Mouse (Mus musculus): ENCODE data around the gene Tenm4. TPM values are rescaled to one million over a fixed set of nuclear protein-coding genes. Genes with fewer than 3 reads are reported as not detected.

Tenm4 gene
- polyA plus RNA-seq, 1 experiment, result 31.4 TPM

GRCm38 (mm10) chr7:96754175-96754574 is 583.1 kb downstream of the Tenm4 start:
- no peak for DNase-seq (ENCODE audit: extremely low spot score in 1 of 2, low spot score in 1 of 2)

- DNase-seq (ENCODE audit: extremely low spot score in 1 of 2, low spot score in 1 of 2), result no peak
Measured at GRCm38 (mm10) chr7:96755459-96756094, 584.5 kb downstream of the Tenm4 start.

GRCm38 (mm10) chr7:96756104-96756742 is 585.2 kb downstream of the Tenm4 start:
- DNase-seq (ENCODE audit: extremely low spot score in 1 of 2, low spot score in 1 of 2), result no peak

GRCm38 (mm10) chr7:96757067-96757466 is 586.0 kb downstream of the Tenm4 start:
- DNase-seq (ENCODE audit: extremely low spot score in 1 of 2, low spot score in 1 of 2), result no peak

- no peak for DNase-seq (ENCODE audit: extremely low spot score in 1 of 2, low spot score in 1 of 2)
Measured at GRCm38 (mm10) chr7:96760208-96760607, 589.2 kb downstream of the Tenm4 start.

GRCm38 (mm10) chr7:96761151-96761550 is 590.1 kb downstream of the Tenm4 start:
- DNase-seq (ENCODE audit: extremely low spot score in 1 of 2, low spot score in 1 of 2), result peak in 1 of 2 experiments; percentile 42

- DNase-seq (ENCODE audit: extremely low spot score in 1 of 2, low spot score in 1 of 2), result peak in 1 of 2 experiments; percentile 32
Measured at GRCm38 (mm10) chr7:96765321-96765960, 594.4 kb downstream of the Tenm4 start.

GRCm38 (mm10) chr7:96767090-96767489 is 596.0 kb downstream of the Tenm4 start:
- DNase-seq (ENCODE audit: extremely low spot score in 1 of 2, low spot score in 1 of 2), result no peak

GRCm38 (mm10) chr7:96768718-96769117 is 597.7 kb downstream of the Tenm4 start:
- DNase-seq (ENCODE audit: extremely low spot score in 1 of 2, low spot score in 1 of 2), result peak in 1 of 2 experiments; percentile 34

GRCm38 (mm10) chr7:96769784-96770183 is 598.7 kb downstream of the Tenm4 start:
- DNase-seq (ENCODE audit: extremely low spot score in 1 of 2, low spot score in 1 of 2), result peak in 1 of 2 experiments; percentile 33

- peak in 1 of 2 experiments; percentile 44 for DNase-seq (ENCODE audit: extremely low spot score in 1 of 2, low spot score in 1 of 2)
Measured at GRCm38 (mm10) chr7:96772966-96773365, 601.9 kb downstream of the Tenm4 start.

- DNase-seq (ENCODE audit: extremely low spot score in 1 of 2, low spot score in 1 of 2), result peak in 1 of 2 experiments; percentile 48
Measured at GRCm38 (mm10) chr7:96773585-96774225, 602.7 kb downstream of the Tenm4 start.

- DNase-seq (ENCODE audit: extremely low spot score in 1 of 2, low spot score in 1 of 2), result no peak
Measured at GRCm38 (mm10) chr7:96775080-96775486, 604.0 kb downstream of the Tenm4 start.

- no peak for DNase-seq (ENCODE audit: extremely low spot score in 1 of 2, low spot score in 1 of 2)
Measured at GRCm38 (mm10) chr7:96777938-96778600, 607.0 kb downstream of the Tenm4 start.

- peak in 1 of 2 experiments; percentile 28 for DNase-seq (ENCODE audit: extremely low spot score in 1 of 2, low spot score in 1 of 2)
Measured at GRCm38 (mm10) chr7:96778601-96778969, 607.5 kb downstream of the Tenm4 start.

GRCm38 (mm10) chr7:96780556-96780955 is 609.5 kb downstream of the Tenm4 start:
- DNase-seq (ENCODE audit: extremely low spot score in 1 of 2, low spot score in 1 of 2), result no peak

GRCm38 (mm10) chr7:96781068-96781467 is 610.0 kb downstream of the Tenm4 start:
- DNase-seq (ENCODE audit: extremely low spot score in 1 of 2, low spot score in 1 of 2), result no peak

- no peak for DNase-seq (ENCODE audit: extremely low spot score in 1 of 2, low spot score in 1 of 2)
Measured at GRCm38 (mm10) chr7:96782686-96783085, 611.6 kb downstream of the Tenm4 start.

- DNase-seq (ENCODE audit: extremely low spot score in 1 of 2, low spot score in 1 of 2), result no peak
Measured at GRCm38 (mm10) chr7:96785808-96786207, 614.8 kb downstream of the Tenm4 start.

- DNase-seq (ENCODE audit: extremely low spot score in 1 of 2, low spot score in 1 of 2), result no peak
Measured at GRCm38 (mm10) chr7:96786262-96787044, 615.4 kb downstream of the Tenm4 start.
